Mouse (Mus musculus): ENCODE measurements around the gene Rhoj.
"Not testable (repeated sequence)": the region's sequence is repeated elsewhere in the genome, so short reads cannot be mapped to it uniquely, and the experiment has no call there.

Rhoj gene

DNA sequence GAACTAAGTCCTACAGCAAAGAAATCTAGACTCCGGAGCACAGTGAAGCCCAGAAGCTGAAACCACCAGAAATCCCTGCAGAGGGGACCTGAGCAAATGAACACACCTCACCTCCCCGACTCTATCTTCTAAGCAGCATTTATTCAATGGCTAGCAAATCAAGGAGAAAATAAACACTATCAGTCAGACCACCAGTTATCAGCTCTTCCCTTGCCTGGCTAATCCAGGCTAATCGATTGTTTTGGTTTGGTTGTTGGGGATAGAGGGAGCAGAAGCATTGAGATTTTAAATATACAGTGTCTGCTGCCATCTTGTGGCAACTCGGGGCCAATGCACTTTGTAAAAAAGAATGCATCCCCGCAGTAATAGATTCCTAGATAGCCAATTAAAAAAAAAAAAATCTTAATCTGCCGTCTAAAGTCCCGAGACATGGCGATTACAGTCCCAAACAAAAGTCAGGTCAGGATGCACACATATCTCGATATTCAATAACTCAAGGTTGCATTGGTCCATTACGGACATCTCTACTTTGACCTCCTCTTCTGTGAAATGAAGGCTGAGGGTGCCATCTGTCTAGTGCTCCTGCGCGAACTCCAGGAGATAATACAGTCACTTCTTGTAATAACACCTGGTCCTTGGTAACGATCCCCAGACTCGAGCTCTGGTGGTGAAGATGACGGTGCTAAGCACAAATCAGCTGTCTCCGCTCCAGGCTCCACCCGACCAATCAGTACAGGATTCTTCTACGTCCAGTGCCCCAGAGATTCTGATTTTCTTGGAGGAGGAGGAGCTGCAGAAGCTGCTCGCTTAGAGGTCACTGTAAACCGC is 81.4 kb downstream of the Rhoj start:
- intact Hi-C loops (cut with DNase I) = loop anchor here (5.0 kb wide), 2 partner anchors 112 to 1057 kb away; no protein-coding TSS in a partner anchor

- intact Hi-C loops (cut with DNase I) = loop anchor here (5.0 kb wide), 1 partner anchor 1059 kb away; no protein-coding TSS in a partner anchor
Measured at GRCm38 (mm10) chr12:75391526-75391925, 83.4 kb downstream of the Rhoj start.

DNA sequence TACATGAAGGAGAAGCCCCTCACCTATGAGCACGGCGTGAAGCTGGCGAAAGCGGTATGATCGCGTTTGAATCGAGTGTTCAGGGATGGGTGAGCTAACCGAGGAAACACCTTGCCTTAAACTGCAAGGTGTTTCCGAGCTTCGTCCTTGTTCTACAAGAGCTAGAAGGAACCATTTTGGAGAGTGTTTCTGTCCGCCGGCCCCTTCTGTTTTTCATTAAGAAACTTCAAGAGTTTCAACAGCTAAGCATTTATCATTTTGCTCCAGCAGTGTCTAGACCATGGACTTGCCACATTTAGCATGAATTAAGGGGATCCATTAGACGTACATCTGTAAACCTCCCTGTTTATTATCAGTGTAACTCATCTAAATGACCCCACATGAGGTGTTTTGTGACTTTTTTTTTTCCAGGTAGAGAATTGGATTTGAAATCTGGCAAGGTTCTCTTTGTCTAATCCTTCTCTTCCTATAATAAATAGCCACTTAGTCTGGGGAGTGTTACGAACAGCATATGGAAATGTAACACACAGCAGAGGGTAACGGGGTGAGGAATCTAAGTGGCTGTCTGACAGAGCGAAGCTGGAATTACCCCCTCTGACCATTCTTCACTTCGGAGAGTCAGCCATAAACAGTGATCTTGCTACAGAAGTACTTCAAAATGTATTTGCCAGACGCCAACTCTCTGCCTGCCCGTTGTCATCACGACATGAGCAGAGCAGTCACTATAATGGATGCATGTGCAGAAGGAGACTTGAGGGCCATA is 86.1 kb downstream of the Rhoj start:
- intact Hi-C loops (cut with DNase I) = loop anchor here (5.0 kb wide), 1 partner anchor 1062 kb away; no protein-coding TSS in a partner anchor

DNA sequence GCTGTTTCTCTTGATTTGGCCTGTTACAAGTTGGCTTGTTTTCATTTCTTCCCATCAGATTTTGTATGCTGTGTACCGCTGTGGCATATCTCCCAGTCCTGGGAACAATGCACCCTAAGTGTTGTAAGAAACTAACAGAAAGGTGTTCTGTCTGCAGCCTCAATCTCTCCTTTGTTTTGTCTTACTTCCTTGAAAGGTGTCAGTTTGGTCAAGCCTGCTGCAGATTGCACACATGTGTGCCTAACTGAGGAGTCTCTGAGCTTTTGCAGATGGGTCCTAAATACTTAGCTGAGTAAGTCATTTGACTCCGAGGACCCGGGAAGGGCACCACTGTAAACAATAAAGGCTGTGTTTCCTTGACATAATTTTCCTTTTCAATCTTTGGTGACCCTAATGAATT is 88.5 kb downstream of the Rhoj start:
- intact Hi-C loops (cut with DNase I) = no loop called here

GRCm38 (mm10) chr12:75397077-75397476 is 89.0 kb downstream of the Rhoj start:
- intact Hi-C loops (cut with DNase I) = no loop called here

- intact Hi-C loops (cut with DNase I) = no loop called here
Measured at GRCm38 (mm10) chr12:75412964-75413363, 104.8 kb downstream of the Rhoj start.

GRCm38 (mm10) chr12:75414991-75415390 is 106.9 kb downstream of the Rhoj start:
- intact Hi-C loops (cut with DNase I) = no loop called here

- intact Hi-C loops (cut with DNase I) = no loop called here
Measured at GRCm38 (mm10) chr12:75416681-75417080, 108.6 kb downstream of the Rhoj start, which contains the start of gene Gphb5. Gene Gphb5 (minus strand): TSS chr12:75416781.

DNA sequence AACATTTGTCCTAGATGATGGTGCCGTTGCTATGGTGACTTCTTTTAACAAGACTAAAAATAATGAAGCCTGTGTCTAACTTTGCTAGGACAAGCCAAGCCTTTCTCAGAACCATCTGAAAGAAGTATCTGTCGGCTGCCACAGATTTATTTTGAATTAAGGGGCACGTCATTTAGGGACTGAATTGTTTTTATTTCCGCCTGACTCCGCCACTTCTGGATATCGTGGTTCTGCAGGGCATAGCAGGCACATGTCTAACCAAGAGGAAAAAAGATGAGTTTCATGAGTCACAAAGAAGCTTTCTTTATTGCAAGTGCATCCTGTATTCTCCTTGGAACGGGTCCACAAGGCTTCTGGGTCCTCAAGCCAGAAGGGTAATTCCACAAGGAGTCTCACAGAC is 116.2 kb downstream of the Rhoj start:
- intact Hi-C loops (cut with DNase I) = no loop called here

GRCm38 (mm10) chr12:75424817-75425216 is 116.7 kb downstream of the Rhoj start:
- intact Hi-C loops (cut with DNase I) = no loop called here

- intact Hi-C loops (cut with DNase I) = no loop called here
Measured at GRCm38 (mm10) chr12:75425882-75426281, 117.8 kb downstream of the Rhoj start.

- intact Hi-C loops (cut with DNase I) = no loop called here
Measured at GRCm38 (mm10) chr12:75428719-75429118, 120.6 kb downstream of the Rhoj start.

- intact Hi-C loops (cut with DNase I) = no loop called here
Measured at GRCm38 (mm10) chr12:75429685-75430396, 121.7 kb downstream of the Rhoj start.

GRCm38 (mm10) chr12:75432400-75432799 is 124.3 kb downstream of the Rhoj start:
- intact Hi-C loops (cut with DNase I) = not testable (repeated sequence)

DNA sequence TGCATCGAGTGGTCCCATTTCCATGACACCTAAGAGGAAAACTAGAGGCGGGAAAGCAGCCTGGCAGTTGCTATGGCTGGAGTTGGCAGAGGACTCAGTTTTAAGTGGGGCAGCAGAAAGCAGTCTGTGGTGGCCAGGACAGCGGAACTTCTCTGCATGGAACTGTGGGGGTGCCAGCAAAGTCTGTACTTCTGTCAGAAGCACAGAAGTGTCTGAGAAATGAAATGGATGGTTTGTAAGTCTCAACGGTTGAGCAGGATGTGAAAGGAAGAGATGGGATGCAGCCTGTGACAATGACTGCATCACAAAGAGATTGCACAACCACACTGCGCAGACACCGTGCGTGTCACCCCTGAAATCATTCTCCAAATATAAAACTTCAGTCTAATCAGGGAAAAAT is 138.1 kb downstream of the Rhoj start:
- intact Hi-C loops (cut with DNase I) = no loop called here

- intact Hi-C loops (cut with DNase I) = no loop called here
Measured at GRCm38 (mm10) chr12:75448921-75449320, 140.8 kb downstream of the Rhoj start.

- intact Hi-C loops (cut with DNase I) = no loop called here
Measured at GRCm38 (mm10) chr12:75449475-75449966, 141.4 kb downstream of the Rhoj start.

DNA sequence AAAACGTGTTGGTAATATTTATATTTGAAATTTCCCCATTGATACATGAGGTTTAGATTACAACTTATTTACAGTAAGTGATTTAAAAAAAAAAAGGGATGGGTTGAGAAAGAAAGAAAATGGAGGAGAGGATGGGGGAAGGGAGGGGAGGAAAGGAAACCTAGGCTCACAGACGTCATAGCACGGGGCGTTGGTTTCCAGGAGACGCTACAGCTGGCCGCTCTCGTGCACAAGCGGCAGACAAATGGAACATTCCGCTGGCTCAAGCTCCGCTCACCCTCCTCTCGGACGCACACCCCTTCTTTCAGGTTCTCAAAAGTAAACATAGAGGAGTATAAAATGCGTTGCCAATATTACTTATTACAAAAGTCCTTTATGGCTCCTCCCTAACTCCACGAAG is 141.9 kb downstream of the Rhoj start:
- intact Hi-C loops (cut with DNase I) = no loop called here

- intact Hi-C loops (cut with DNase I) = no loop called here
Measured at GRCm38 (mm10) chr12:75450592-75450991, 142.5 kb downstream of the Rhoj start.

Data from adrenal gland (tissue).